Comparison of ENCODE assay signal across 8 mouse cellular contexts in the genomic region with DNA sequence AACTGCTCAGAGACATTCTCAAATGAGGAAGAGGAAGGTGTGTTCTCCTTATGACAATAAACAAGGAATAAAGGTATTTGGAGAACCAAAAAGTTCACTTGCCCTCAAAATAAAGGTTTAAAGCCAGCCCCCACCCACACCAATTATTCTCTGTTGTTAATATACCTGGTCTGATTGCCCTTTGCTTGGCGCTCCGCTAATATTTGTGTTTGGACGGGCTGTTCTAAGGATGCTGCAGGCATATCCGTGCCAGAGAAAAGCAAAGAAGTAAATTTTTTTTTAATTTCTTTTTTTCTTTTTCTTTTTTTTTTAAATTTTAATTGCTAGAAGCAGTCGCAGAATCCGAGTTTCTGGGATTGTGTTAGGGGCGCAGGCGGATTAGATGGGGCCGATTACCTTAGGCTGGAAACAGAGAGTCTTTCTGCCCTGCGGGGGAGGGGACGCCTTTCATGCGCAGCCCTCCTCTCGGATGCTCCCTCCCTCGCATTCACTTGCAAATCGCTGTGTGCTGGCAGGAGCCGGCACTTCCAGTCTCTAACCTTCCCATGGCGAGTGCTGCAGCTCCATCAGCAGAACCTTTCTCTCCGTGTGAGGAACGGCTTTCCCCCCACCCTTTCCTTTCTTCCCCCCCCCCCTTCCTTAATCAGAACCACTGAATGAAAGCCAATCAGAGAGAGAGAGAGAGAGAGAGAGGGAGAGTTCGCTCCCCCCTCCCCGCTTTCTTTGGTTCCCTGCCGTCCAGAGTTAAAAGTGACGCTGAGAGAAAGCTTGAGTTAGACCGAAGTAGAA. TPM values are rescaled to one million over a fixed set of nuclear protein-coding genes. Genes with fewer than 3 reads are reported as not detected.
DNase-seq lines count a peak whose midpoint lies in the region; ATAC-seq lines count a peak whose summit lies in the region.

A gene (plus strand): TSS at position 763 of the 789 bp plus-strand sequence.

- no peak within 1 kb of the TSS for H3K27ac ChIP-seq in embryonic facial prominence, embryonic 11.5 days (replicated peaks; ENCODE audit: low read depth, low read length)
- H3K27ac ChIP-seq in hindbrain, embryonic 15.5 days (replicated peaks): peak within 1 kb of the TSS; percentile 77
- no peak within 1 kb of the TSS for H3K27ac ChIP-seq in limb, embryonic 13.5 days

- no peaks in the 10 kb centered on the region for H3K4me1 ChIP-seq in embryonic facial prominence, embryonic 11.5 days (ENCODE audit: control insufficient read depth, insufficient read depth, low read length)
- peaks cover 12% of the 10 kb centered on the region; the same call in 1 of the 2 replicates for H3K4me1 ChIP-seq in hindbrain, embryonic 15.5 days (replicated peaks)
- peaks cover 12% of the 10 kb centered on the region for H3K4me1 ChIP-seq in limb, embryonic 13.5 days

- H3K9ac ChIP-seq in embryonic facial prominence, embryonic 11.5 days (replicated peaks; ENCODE audit: low read length): peak within 1 kb of the TSS; percentile 38
- peak within 1 kb of the TSS; percentile 56 for H3K9ac ChIP-seq in hindbrain, embryonic 15.5 days
- H3K9ac ChIP-seq in limb, embryonic 13.5 days: peak within 1 kb of the TSS; percentile 64

- WGBS in embryonic facial prominence, embryonic 11.5 days: 1% methylated on average over 24 of the region's 24 CpGs
- WGBS in hindbrain, embryonic 15.5 days: under 1% methylated on average over 24 of the region's 24 CpGs
- under 1% methylated on average over 22 of the region's 24 CpGs for WGBS in limb, embryonic 13.5 days

- no peaks in the 10 kb centered on the region for H3K9me3 ChIP-seq in embryonic facial prominence, embryonic 11.5 days (replicated peaks; ENCODE audit: control insufficient read depth, low read length)
- H3K9me3 ChIP-seq in hindbrain, embryonic 15.5 days: no peaks in the 10 kb centered on the region
- no peaks in the 10 kb centered on the region for H3K9me3 ChIP-seq in limb, embryonic 13.5 days

- peak; percentile 7 for DNase-seq in gastrocnemius, postnatal 10 days
- no peak for DNase-seq in gastrocnemius, postnatal 14 days
- DNase-seq in NIH3T3 (ENCODE audit: low read depth): peak; percentile 5
- peak; percentile 78 for DNase-seq in embryonic facial prominence, embryonic 11.5 days (ENCODE audit: low spot score)
- DNase-seq in retina, embryonic 14.5 days (ENCODE audit: low spot score): peak; percentile 77

- intact Hi-C loops in gastrocnemius, postnatal 14 days (cut with DNase I; ENCODE audit: low total_unique reads): no loop called here

- H3K27me3 ChIP-seq in embryonic facial prominence, embryonic 11.5 days (ENCODE audit: control insufficient read depth, insufficient read depth, low read length): no peaks in the 10 kb centered on the region
- H3K27me3 ChIP-seq in hindbrain, embryonic 15.5 days: no peaks in the 10 kb centered on the region
- H3K27me3 ChIP-seq in limb, embryonic 13.5 days: no peaks in the 10 kb centered on the region

- H3K4me2 ChIP-seq in embryonic facial prominence, embryonic 11.5 days (ENCODE audit: low read depth, low read length): peak within 1 kb of the TSS; percentile 46
- peak within 1 kb of the TSS; percentile 59 for H3K4me2 ChIP-seq in hindbrain, embryonic 15.5 days
- peak within 1 kb of the TSS; percentile 65 for H3K4me2 ChIP-seq in limb, embryonic 13.5 days (replicated peaks)

- peak within 1 kb of the TSS; percentile 29 for H3K4me3 ChIP-seq in embryonic facial prominence, embryonic 11.5 days (ENCODE audit: low read depth, low read length)
- H3K4me3 ChIP-seq in hindbrain, embryonic 15.5 days: peak within 1 kb of the TSS; percentile 47
- H3K4me3 ChIP-seq in limb, embryonic 13.5 days: peak within 1 kb of the TSS; percentile 48

- peak; percentile 96 for ATAC-seq in embryonic facial prominence, embryonic 11.5 days (replicated peaks; ENCODE audit: insufficient number of reproducible peaks, low FRiP score, low TSS enrichment, low read depth)
- peak; percentile 92 for ATAC-seq in hindbrain, embryonic 15.5 days (ENCODE audit: low FRiP score, low read depth)
- peak; percentile 80 for ATAC-seq in limb, embryonic 13.5 days (ENCODE audit: low FRiP score, low read depth)
- ATAC-seq in activated CD4-positive, CD25-positive, alpha-beta regulatory T cell, adult 4 months: no peak

- H3K36me3 ChIP-seq in embryonic facial prominence, embryonic 11.5 days (replicated peaks; ENCODE audit: control insufficient read depth, insufficient read depth, low read depth, low read length): no peaks in the 10 kb centered on the region
- no peaks in the 10 kb centered on the region for H3K36me3 ChIP-seq in hindbrain, embryonic 15.5 days
- H3K36me3 ChIP-seq in limb, embryonic 13.5 days: no peaks in the 10 kb centered on the region

RNA-seq across cellular contexts. Expression of the gene that starts here (rescaled TPM):
- under 1 TPM; 0.27 to 0.40 TPM for total RNA-seq in gastrocnemius, postnatal 10 days (2021)
- total RNA-seq in gastrocnemius, postnatal 14 days (2021): under 1 TPM in 1 of 2 experiments, not detected in 1; 0.18 TPM
- 4.6 and 5.4 TPM in 2 replicates for polyA plus RNA-seq in embryonic facial prominence, embryonic 11.5 days (2014; fragmentation: Nextera tagmentation; extraction: Ambion mirVana)
- polyA plus RNA-seq in hindbrain, embryonic 15.5 days (2015; fragmentation: Nextera tagmentation; extraction: Ambion mirVana): 27.7 and 29.9 TPM in 2 replicates
- polyA plus RNA-seq in limb, embryonic 13.5 days (2015; fragmentation: Nextera tagmentation; extraction: Ambion mirVana): 3.7 and 4.3 TPM in 2 replicates
- polyA plus RNA-seq in activated CD4-positive, CD25-positive, alpha-beta regulatory T cell, adult 4 months (2017; shearing (Covaris generic)): not detected

Comparison
In these comparisons a context has a peak if more than half of its experiments do, and no peak if none do; other contexts are left out.
1. Peak in DNase-seq in gastrocnemius, postnatal 10 days; RNA of the gene not detected or under 1 TPM.